Mouse (Mus musculus): ENCODE measurements at regions not wholly inside any gene's neighbourhood (a gene's known extent, or its start where the extent isn't known, plus 50 kb on each side); places are given as distances from the start of the nearest gene placed in this dataset.

GRCm38 (mm10) chr4:142452614-142453013 lies 213.4 kb upstream of the Kazn start:
- no peak for DNase-seq

DNA sequence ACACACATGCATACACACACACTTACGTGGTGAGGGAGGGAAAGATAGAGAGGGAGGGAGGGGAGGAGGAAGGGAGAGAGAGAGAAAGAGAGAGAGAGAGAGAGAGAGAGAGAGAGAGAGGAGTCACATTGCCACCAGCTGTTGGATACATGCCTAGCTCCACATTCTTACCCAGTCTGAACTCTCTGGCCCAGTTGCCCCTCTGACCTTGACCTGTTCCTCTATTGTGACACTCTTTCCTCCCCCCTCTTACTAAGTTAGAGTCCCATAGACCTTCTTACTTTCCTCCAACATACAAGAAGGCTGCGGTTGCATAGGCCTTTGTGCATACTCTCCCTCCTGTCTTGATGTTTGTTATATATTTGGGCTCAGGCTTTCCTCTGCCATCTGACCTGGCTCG lies 211.7 kb upstream of the Kazn start:
- DNase-seq = no peak

GRCm38 (mm10) chr4:142449713-142450112 lies 210.5 kb upstream of the Kazn start:
- DNase-seq = peak in 1 of 2 experiments; percentile 10

GRCm38 (mm10) chr4:142449198-142449702 lies 210.0 kb upstream of the Kazn start:
- DNase-seq = no peak

DNA sequence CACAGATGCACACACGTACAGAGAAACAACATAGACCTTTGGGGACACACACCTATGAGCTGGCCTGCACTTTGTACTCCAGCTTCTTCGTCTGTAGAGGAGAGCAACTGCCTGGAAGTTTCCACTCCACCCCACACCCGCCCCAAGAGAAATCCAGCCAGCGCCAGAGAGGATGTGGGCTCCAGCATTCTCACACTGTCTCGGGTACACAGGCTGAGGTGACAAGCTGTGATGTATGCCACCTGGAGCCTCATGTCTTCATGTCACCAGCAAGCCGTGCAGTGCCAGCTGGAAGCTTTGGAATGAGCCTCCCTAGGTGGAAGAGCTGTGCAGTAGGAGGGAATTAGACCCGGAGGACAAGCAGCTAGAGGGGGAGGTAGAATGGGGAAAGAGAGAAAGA lies 208.3 kb upstream of the Kazn start:
- DNase-seq = peak; percentile 15 to 51

- no peak for DNase-seq
Observed at GRCm38 (mm10) chr4:142441045-142441444, 201.8 kb upstream of the Kazn start.

GRCm38 (mm10) chr4:142439450-142440183 lies 200.4 kb upstream of the Kazn start:
- DNase-seq = no peak

DNA sequence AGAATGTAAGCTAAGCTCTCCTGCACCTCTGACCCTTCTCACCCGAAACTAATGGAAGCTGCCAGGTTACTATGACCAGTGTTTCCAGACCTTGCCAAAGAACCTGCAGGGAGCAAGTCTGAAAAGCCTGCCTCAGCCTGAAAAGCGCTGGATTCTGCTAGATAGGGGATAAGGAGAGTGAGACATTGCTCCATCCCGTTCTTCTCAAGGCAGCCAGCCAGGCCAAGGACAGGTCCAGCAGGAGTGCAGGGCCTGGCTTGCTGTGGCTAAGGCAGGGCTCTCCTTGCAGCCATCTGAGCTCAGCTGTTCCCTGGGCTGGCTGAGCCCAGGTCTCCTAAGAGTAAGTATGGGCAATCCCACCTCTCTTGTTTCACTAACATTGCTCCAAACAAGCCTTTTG lies 185.4 kb upstream of the Kazn start:
- DNase-seq = no peak

- DNase-seq = no peak
Observed at GRCm38 (mm10) chr4:142420427-142420826, 181.2 kb upstream of the Kazn start.

DNA sequence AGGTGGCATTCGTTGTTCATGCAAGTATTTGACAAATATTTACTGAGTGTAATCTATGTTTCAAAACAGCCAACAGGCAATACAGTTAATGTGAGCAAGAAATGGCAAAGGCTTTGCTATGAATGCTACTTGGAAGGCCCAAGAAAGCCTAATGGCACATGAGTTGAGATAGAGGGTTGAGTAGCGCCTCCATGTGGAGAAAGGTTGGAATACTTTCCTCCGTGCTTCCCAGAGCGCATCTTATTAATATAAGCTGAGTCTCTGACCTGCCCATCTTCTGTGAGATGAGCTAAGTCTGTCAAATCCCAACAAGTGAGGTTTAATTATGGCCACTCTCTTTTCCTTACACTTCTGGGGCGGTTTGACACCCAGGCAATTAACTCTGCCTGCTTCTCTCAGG lies 175.7 kb upstream of the Kazn start:
- no peak for DNase-seq

DNA sequence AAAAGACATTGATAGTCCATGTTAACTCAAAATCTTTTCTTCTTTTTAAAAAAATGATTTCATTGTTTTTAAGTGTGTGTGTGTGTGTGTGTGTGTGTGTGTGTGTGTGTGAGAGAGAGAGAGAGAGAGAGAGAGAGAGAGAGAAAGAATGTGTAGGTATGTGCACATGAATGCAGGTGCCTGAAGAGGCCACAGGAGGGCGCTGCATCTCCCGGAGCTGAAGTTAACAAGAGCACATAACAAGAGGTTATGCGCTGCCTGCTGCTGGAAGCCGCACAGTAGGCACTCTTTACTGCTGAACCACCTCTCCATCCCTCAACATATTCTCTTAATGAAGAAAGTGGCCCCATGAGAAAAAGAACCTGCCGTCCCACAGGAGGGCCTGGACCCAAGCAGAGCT lies 172.6 kb upstream of the Kazn start:
- DNase-seq = no peak

DNA sequence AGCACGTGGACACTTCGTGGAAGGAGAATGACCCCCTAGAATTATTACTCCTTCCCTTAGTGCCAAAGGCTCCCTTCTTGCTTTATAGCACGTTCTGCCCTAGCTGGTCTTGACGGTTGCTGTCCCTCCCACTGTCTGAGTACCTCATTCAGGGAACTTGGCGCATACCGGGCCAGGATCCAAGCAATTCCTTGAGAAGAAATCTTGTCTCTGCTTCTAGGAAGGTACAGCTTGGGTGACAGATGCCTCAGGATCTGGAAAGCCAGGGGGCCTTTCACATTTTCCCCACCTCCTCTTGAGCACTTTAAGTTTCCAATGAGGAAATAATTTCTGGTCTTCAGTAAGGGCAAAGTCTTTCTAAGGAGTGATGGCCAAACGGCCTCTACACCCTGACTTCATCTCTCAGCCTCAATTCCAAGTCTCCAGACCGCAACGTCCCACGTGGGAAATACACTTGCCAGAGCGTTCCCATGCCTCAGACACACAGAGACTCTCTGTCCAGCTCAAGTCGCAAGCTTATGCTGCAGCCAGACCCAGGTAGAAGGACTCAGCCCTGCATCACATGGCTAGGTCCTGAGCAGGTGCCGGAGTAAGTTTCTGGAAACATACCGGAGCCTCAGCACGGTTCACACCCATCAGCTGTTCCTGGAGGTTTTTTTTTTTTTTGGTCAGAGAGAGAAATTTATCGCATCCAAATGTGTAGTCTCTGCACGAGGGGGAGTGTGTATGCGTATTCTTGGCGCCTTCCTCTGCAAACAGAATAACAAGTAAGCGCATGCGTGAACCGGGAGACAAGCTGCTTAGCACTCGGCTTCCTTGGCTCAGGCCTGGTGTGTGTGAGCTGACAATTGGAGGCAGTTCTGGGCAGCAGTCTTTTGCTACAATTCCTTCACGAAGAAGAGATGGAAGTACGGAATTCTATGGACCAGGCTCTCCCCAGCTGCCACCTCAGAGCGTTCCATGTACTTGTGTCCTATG lies 171.7 kb upstream of the Kazn start:
- DNase-seq = peak; percentile 9 to 34

- DNase-seq = no peak
Observed at GRCm38 (mm10) chr4:142397858-142398257, 158.7 kb upstream of the Kazn start.

DNA sequence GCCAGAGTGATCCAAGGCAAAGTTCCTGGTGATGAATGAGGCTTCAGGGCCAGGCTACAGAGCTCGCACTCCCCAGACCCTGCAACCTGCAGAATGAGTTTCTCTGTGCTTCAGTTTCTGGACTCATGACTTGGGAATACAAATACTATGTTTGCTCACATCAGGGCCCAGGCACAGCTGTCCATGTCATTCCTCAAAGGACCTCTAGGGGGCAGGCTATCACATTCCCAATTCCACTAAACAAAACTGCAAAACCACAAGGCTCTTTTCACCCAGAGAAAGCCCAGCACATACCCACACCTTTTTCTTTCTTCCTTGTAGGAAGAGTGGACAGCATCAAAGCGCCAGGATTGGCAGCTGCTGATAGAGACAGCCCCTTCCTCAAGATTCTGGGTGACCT lies 153.7 kb upstream of the Kazn start:
- peak in 1 of 2 experiments; percentile 36 for DNase-seq

DNA sequence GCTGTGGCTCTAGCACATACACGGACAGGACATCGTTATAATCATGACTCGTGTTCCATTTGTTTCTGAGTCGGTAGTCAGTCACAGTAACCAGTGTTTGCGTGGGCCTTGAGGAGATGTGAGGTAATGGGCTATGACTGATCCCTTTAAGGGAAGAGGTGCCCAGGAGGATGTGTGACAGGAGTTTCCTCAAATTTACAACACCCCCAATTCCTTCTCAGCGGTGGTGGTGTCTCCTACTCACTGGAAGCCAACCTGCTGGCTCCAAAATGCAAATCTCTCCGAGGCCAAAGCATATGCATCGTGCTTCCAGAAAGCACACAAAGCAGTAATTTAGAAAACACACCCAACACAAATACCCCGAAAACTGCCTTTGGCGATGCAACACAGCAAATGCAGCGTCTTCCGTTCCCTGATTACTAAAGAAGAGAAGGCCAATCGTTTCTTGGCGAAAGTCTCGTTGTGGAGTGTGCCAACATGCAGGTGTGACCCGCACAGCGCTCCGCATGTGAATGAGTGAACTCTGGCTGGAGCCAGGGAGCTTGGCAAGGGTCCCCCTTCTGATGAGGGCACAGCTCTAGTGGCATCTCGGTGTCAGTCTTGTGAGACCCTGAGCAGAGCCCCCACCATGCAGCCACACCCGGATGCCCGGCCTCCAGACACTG lies 151.5 kb upstream of the Kazn start:
- no peak for DNase-seq

GRCm38 (mm10) chr4:142388476-142388875 lies 149.3 kb upstream of the Kazn start:
- no peak for DNase-seq

DNA sequence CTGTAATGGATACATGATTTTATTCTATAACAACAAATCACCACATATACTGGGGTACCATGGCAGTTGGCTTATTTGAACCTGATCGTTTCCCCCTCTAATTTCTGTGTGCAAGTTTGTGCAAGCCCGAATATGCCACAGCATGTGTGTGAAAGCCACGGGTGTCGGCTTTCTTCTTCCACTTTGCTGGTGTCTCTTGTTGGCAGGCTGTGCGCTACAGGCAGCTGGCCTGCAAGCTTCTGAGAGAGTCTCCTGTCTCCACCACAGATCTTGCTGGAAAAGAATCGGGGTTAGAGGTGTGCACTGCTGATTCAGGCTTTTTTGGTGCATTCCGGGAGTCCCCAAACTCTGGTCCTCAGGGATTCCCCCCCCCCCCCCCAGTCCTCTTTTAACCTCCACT lies 142.0 kb upstream of the Kazn start:
- no peak for DNase-seq

GRCm38 (mm10) chr4:142378452-142378851 lies 139.3 kb upstream of the Kazn start:
- no peak for DNase-seq

DNA sequence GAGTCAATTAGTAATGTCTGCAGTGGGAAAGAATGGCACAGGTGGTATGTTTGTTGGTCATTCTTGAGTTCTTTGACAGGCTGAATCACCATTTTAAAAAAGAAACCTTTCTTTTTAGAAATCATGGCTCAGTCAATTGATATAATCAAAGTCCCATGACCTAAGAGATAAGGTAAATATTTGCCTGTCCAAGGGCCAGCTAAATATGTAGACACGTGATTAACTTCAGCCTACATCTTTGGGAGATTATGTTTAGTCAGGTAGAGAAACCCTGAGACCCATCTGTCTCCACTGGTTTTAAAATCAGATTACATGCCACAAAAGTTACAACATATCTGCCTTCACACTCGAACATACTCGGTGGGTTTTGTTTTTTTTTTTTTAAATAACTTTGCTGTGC lies 128.6 kb upstream of the Kazn start:
- DNase-seq = no peak

DNA sequence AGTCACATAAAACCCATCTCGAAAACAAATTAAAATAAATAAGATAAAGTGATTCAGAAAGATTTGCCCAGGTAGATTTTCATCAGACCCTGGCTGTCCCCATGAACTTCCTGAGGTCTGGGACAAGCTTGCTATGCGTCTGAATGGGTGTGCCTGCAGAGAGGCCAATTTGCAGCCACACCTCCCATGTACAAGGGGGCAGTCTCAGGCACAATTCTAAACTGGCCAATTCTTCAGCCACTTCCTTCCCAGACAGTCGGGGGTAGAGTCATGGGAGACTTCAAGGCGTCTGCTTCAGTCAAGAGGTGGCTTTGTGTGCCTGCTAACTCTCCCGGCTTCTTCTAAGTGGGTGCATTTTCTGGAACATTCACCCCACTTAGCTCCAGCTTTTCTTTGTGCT lies 122.9 kb upstream of the Kazn start:
- no peak for DNase-seq

DNA sequence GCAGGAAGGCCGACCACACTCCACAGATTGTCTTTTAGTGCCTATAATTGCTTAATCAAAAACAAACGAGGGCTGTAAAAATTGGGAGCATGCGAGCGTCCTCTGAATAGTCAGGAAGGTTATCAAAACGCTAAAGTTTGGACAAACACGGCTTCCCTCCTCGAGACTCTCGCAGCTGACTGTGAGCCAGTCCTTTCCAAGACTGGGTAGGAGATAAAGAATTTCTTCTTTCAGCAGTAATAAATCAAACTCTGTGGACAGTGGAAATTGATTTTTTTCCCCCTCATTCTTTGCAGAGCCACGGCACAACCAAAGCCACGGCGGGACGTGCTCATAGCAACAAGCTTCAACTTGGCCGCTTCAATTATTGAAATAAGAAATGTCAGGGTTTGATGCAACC lies 119.7 kb upstream of the Kazn start:
- DNase-seq = no peak

GRCm38 (mm10) chr4:142355387-142355786 lies 116.2 kb upstream of the Kazn start:
- no peak for DNase-seq

- no peak for DNase-seq
Observed at GRCm38 (mm10) chr4:142353526-142353925, 114.3 kb upstream of the Kazn start.

All from lung, postnatal 4 days (tissue).